Mouse (Mus musculus): ENCODE measurements at regions not wholly inside any gene's neighbourhood (a gene's known extent, or its start where the extent isn't known, plus 50 kb on each side); places are given as distances from the start of the nearest gene placed in this dataset.

GRCm38 (mm10) chr4:84805431-84805830, 78.7 kb upstream of the Cntln start:
- ATAC-seq (ENCODE audit: low read depth) (no peak), DNase-seq (ENCODE audit: low spot score) (peak; percentile 55)
- no peaks in the 10 kb centered on the region for H3K9me3 ChIP-seq (ENCODE audit: control insufficient read depth, low read length)
- WGBS, result 76% methylated on average over 2 of the region's 2 CpGs
- no peak overlapping the region for H3K27ac ChIP-seq (replicated peaks; ENCODE audit: low read depth, low read length)
- H3K9ac ChIP-seq (ENCODE audit: low read depth, low read length), result no peak overlapping the region
- no peaks in the 10 kb centered on the region for H3K27me3 ChIP-seq (replicated peaks; ENCODE audit: control insufficient read depth, insufficient read depth, low read length)
- H3K4me1 ChIP-seq (ENCODE audit: control insufficient read depth, insufficient read depth, low read length), result no peaks in the 10 kb centered on the region
- H3K4me3 ChIP-seq (ENCODE audit: low read depth, low read length), result no peak overlapping the region
- H3K4me2 ChIP-seq (ENCODE audit: low read depth, low read length), result no peak overlapping the region
- H3K36me3 ChIP-seq (ENCODE audit: control insufficient read depth, insufficient read depth, low read length), result no peaks in the 10 kb centered on the region

DNA sequence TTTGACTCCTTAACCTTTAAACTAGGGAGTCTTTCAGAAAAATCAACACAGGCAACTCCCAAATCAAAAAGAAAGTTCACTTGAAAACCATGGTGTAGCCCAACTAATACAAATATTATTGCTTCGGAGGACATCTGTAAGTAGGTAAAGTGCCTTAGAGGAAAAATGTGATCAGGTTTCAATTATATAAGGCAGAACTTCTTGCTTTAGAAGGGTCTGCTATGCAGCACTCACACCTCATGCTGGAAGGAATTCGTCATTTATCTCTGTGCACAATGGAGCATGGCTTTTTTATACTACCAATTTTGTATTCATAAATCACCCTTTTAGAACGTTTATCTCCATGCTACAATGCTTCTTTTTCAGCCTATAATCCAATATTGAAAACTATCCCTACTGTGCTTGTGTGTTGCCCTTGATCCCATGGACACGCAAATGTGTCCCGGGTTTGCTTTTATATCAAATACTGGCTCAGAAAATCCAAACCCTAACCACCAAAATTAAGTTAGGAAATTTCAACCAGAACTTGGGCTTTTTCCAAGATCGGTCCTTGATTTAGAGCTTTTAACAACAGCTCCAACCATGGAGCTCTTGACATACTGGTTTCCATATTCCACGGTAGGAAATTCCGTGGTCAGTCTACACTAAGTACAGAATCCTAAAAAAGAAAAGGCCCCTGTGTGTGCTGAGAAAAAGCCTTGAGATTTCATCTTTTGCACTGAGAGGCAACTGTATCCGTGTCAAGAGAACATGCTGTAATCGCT, 90.8 kb upstream of the Cntln start:
- no peak overlapping the region for H3K4me3 ChIP-seq (ENCODE audit: low read depth, low read length)
- WGBS, result 47% methylated on average over 10 of the region's 10 CpGs
- H3K27ac ChIP-seq (replicated peaks; ENCODE audit: low read depth, low read length), result peak overlapping the region; percentile 44; the same call in 1 of the 2 replicates
- H3K27me3 ChIP-seq (replicated peaks; ENCODE audit: control insufficient read depth, insufficient read depth, low read length), result no peaks in the 10 kb centered on the region
- ATAC-seq (ENCODE audit: low read depth) (0 out of 2 replicates have a peak, but pooled peaks have one; percentile 41), DNase-seq (ENCODE audit: low spot score) (peak; percentile 85)
- H3K4me2 ChIP-seq (ENCODE audit: low read depth, low read length), result no peak overlapping the region
- no peak overlapping the region for H3K9ac ChIP-seq (ENCODE audit: low read depth, low read length)
- peaks cover 5% of the 10 kb centered on the region for H3K4me1 ChIP-seq (ENCODE audit: control insufficient read depth, insufficient read depth, low read length)
- H3K9me3 ChIP-seq (ENCODE audit: control insufficient read depth, low read length), result 0 out of 2 replicates have a peak, but pooled peaks cover 3% of the 10 kb centered on the region
- H3K36me3 ChIP-seq (ENCODE audit: control insufficient read depth, insufficient read depth, low read length), result no peaks in the 10 kb centered on the region

GRCm38 (mm10) chr4:84786583-84786982, 97.5 kb upstream of the Cntln start:
- no peak for DNase-seq (ENCODE audit: low spot score)
- peak; percentile 41; the same call in 1 of the 2 replicates for ATAC-seq (ENCODE audit: low read depth)
- H3K36me3 ChIP-seq (ENCODE audit: control insufficient read depth, insufficient read depth, low read length), result no peaks in the 10 kb centered on the region
- H3K4me2 ChIP-seq (ENCODE audit: low read depth, low read length), result no peak overlapping the region
- H3K27me3 ChIP-seq (replicated peaks; ENCODE audit: control insufficient read depth, insufficient read depth, low read length), result no peaks in the 10 kb centered on the region
- H3K9ac ChIP-seq (ENCODE audit: low read depth, low read length), result no peak overlapping the region
- H3K4me3 ChIP-seq (ENCODE audit: low read depth, low read length), result no peak overlapping the region
- peaks cover 8% of the 10 kb centered on the region for H3K4me1 ChIP-seq (ENCODE audit: control insufficient read depth, insufficient read depth, low read length)
- 39% methylated on average over 6 of the region's 6 CpGs for WGBS
- H3K9me3 ChIP-seq (ENCODE audit: control insufficient read depth, low read length), result no peaks in the 10 kb centered on the region
- peak overlapping the region; percentile 22; the same call in 1 of the 2 replicates for H3K27ac ChIP-seq (replicated peaks; ENCODE audit: low read depth, low read length)

GRCm38 (mm10) chr4:84768161-84768560, 93.1 kb upstream of the Bnc2 start:
- no peaks in the 10 kb centered on the region for H3K36me3 ChIP-seq (ENCODE audit: control insufficient read depth, insufficient read depth, low read length)
- WGBS, result 10% methylated on average over 11 of the region's 11 CpGs
- H3K4me1 ChIP-seq (ENCODE audit: control insufficient read depth, insufficient read depth, low read length), result peaks cover 15% of the 10 kb centered on the region
- H3K9ac ChIP-seq (ENCODE audit: low read depth, low read length), result no peak overlapping the region
- no peaks in the 10 kb centered on the region; the same call in 1 of the 2 replicates for H3K27me3 ChIP-seq (replicated peaks; ENCODE audit: control insufficient read depth, insufficient read depth, low read length)
- peak overlapping the region; percentile 45 for H3K4me2 ChIP-seq (ENCODE audit: low read depth, low read length)
- peak; percentile 93 for DNase-seq (ENCODE audit: low spot score)
- peak overlapping the region; percentile 70 for H3K27ac ChIP-seq (replicated peaks; ENCODE audit: low read depth, low read length)
- H3K9me3 ChIP-seq (ENCODE audit: control insufficient read depth, low read length), result no peaks in the 10 kb centered on the region
- ATAC-seq (ENCODE audit: low read depth), result peak; percentile 65; the same call in 1 of the 2 replicates
- H3K4me3 ChIP-seq (ENCODE audit: low read depth, low read length), result peak overlapping the region; percentile 9

GRCm38 (mm10) chr4:84766708-84767425, 91.8 kb upstream of the Bnc2 start:
- Histone ChIP-seq H3K27me3 (replicated peaks; ENCODE audit: control insufficient read depth, insufficient read depth, low read length) (no peaks in the 10 kb centered on the region; the same call in 1 of the 2 replicates), H3K9me3 (ENCODE audit: control insufficient read depth, low read length) (no peaks in the 10 kb centered on the region), H3K4me2 (ENCODE audit: low read depth, low read length) (no peak overlapping the region), H3K36me3 (ENCODE audit: control insufficient read depth, insufficient read depth, low read length) (no peaks in the 10 kb centered on the region), H3K9ac (ENCODE audit: low read depth, low read length) (no peak overlapping the region), H3K4me3 (ENCODE audit: low read depth, low read length) (no peak overlapping the region), H3K27ac (replicated peaks; ENCODE audit: low read depth, low read length) (no peak overlapping the region; the same call in 1 of the 2 replicates), H3K4me1 (ENCODE audit: control insufficient read depth, insufficient read depth, low read length) (peaks cover 15% of the 10 kb centered on the region)
- 44% methylated on average over 11 of the region's 11 CpGs for WGBS
- DNase-seq (ENCODE audit: low spot score), result no peak
- ATAC-seq (ENCODE audit: low read depth), result no peak

- H3K9me3 ChIP-seq (ENCODE audit: control insufficient read depth, low read length), result no peaks in the 10 kb centered on the region
- H3K4me3 ChIP-seq (ENCODE audit: low read depth, low read length), result no peak overlapping the region
- 88% methylated on average over 5 of the region's 5 CpGs for WGBS
- H3K36me3 ChIP-seq (ENCODE audit: control insufficient read depth, insufficient read depth, low read length), result no peaks in the 10 kb centered on the region
- no peaks in the 10 kb centered on the region for H3K4me1 ChIP-seq (ENCODE audit: control insufficient read depth, insufficient read depth, low read length)
- no peak overlapping the region for H3K27ac ChIP-seq (replicated peaks; ENCODE audit: low read depth, low read length)
- no peaks in the 10 kb centered on the region for H3K27me3 ChIP-seq (replicated peaks; ENCODE audit: control insufficient read depth, insufficient read depth, low read length)
- DNase-seq (ENCODE audit: low spot score), result no peak
- no peak overlapping the region for H3K9ac ChIP-seq (ENCODE audit: low read depth, low read length)
- no peak overlapping the region for H3K4me2 ChIP-seq (ENCODE audit: low read depth, low read length)
- ATAC-seq (ENCODE audit: low read depth), result no peak
These were observed 82.1 kb upstream of the Bnc2 start for GRCm38 (mm10) chr4:84757172-84757571.

DNA sequence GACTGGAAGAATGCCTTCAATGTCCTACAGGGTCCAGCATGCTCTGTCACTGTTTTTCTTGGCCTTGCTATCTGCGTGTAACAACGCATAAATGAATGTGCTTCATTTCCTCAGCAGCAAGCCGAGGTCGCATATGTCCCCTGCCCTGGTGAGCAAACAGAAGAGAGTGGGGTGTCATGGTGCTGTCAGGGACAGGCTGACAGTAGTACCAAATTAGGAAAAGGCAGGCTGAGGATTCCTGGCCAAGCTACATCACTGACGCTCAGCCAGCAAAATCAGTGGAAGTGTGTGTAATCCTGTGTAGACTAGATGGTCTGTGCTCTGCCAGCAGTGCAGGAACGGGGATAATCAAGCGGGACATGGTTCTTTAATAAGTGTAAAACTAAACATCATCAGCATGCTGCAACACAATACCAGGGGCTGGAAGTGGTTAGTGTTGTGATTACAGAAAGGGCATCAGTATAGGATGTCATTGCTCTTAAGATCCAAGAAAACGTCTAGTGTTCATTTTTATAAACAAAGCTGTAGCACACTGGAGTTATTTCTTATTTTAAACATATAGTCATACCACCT, 77.6 kb upstream of the Bnc2 start:
- WGBS, result 48% methylated on average over 8 of the region's 8 CpGs

GRCm38 (mm10) chr4:84741301-84741700, 66.2 kb upstream of the Bnc2 start:
- Histone ChIP-seq H3K27ac (replicated peaks; ENCODE audit: low read depth, low read length) (peak overlapping the region; percentile 55), H3K9me3 (ENCODE audit: control insufficient read depth, low read length) (no peaks in the 10 kb centered on the region), H3K27me3 (replicated peaks; ENCODE audit: control insufficient read depth, insufficient read depth, low read length) (no peaks in the 10 kb centered on the region), H3K36me3 (ENCODE audit: control insufficient read depth, insufficient read depth, low read length) (no peaks in the 10 kb centered on the region), H3K4me2 (ENCODE audit: low read depth, low read length) (no peak overlapping the region), H3K4me1 (ENCODE audit: control insufficient read depth, insufficient read depth, low read length) (peaks cover 6% of the 10 kb centered on the region), H3K9ac (ENCODE audit: low read depth, low read length) (no peak overlapping the region), H3K4me3 (ENCODE audit: low read depth, low read length) (no peak overlapping the region)
- DNase-seq (ENCODE audit: low spot score), result peak; percentile 78
- ATAC-seq (ENCODE audit: low read depth), result peak; percentile 63; the same call in 1 of the 2 replicates
- WGBS, result 5% methylated on average over 2 of the region's 2 CpGs

More for the DNA sequence above, 77.6 kb upstream of the Bnc2 start:
- Histone ChIP-seq H3K4me3 (ENCODE audit: low read depth, low read length) (no peak overlapping the region), H3K4me2 (ENCODE audit: low read depth, low read length) (no peak overlapping the region), H3K4me1 (ENCODE audit: control insufficient read depth, insufficient read depth, low read length) (no peaks in the 10 kb centered on the region), H3K36me3 (ENCODE audit: control insufficient read depth, insufficient read depth, low read length) (no peaks in the 10 kb centered on the region), H3K9me3 (ENCODE audit: control insufficient read depth, low read length) (no peaks in the 10 kb centered on the region), H3K27ac (replicated peaks; ENCODE audit: low read depth, low read length) (0 out of 2 replicates have a peak overlapping the region, but pooled peaks have one; percentile 29), H3K27me3 (replicated peaks; ENCODE audit: control insufficient read depth, insufficient read depth, low read length) (no peaks in the 10 kb centered on the region; the same call in 1 of the 2 replicates), H3K9ac (ENCODE audit: low read depth, low read length) (no peak overlapping the region)
- peak; percentile 73 for DNase-seq (ENCODE audit: low spot score)
- no peak for ATAC-seq (ENCODE audit: low read depth)
